In the genomic region with DNA sequence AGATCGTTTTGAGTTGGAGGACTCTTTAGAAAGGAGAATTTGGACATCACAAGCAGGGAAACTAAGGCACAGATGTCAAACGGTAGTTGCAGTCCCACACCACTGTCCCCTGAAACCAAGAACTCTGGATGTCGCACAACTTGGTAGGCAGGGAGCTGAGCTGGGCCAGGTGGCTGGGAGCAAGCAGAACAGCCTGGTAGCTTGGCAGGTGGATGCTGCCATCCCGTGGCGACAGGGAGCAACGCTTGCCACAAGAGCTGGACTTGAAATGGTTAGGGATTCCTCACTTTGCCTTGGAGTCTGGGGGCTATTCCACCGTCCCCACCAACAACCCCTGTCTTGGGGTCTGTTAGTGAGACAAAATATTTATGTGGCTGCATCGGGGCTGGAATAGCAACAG, we compare ENCODE assay signal across 9 mouse cellular contexts. TPM values are rescaled to one million over a fixed set of nuclear protein-coding genes. Genes with fewer than 3 reads are reported as not detected.
A peak's percentile ranks its signal among the peaks of the same experiment; 100 is the strongest.
DNase-seq lines count a peak whose midpoint lies in the region; ATAC-seq and TF ChIP-seq lines count a peak whose summit lies in the region.
"Had no signal": no experiment of that assay in that cellular context is flagged by ENCODE, and none has a peak within 500 bp of the region (broad histone marks: within the 10 kb centered on the region; RNA-seq: fewer than 3 reads in every experiment).

No protein-coding gene starts in this region.

- H3K4me1 ChIP-seq in MEL (ENCODE audit: control insufficient read depth in 1 of 2, insufficient read depth in 2 of 2, low read length in 2 of 2), result no peaks in the 10 kb centered on the region
- peaks cover 37% of the 10 kb centered on the region for H3K4me1 ChIP-seq in forebrain, embryonic 16.5 days (replicated peaks; ENCODE audit: control insufficient read depth, insufficient read depth, low read length)
- peaks cover 56% of the 10 kb centered on the region for H3K4me1 ChIP-seq in hindbrain, embryonic 10.5 days (replicated peaks)

- peak overlapping the region; percentile 96 for H3K4me2 ChIP-seq in forebrain, embryonic 16.5 days (ENCODE audit: low read length)

- no peaks in the 10 kb centered on the region for H3K9me3 ChIP-seq in MEL (replicated peaks; ENCODE audit: insufficient read depth, low read length)
- H3K9me3 ChIP-seq in forebrain, embryonic 16.5 days (ENCODE audit: control insufficient read depth, low read length), result no peaks in the 10 kb centered on the region
- no peaks in the 10 kb centered on the region for H3K9me3 ChIP-seq in hindbrain, embryonic 10.5 days
- H3K9me3 ChIP-seq: limb, embryonic 15.5 days had no signal

- no peaks in the 10 kb centered on the region for H3K79me2 ChIP-seq in MEL (ENCODE audit: control insufficient read depth, insufficient read depth, low read length, poor library complexity)

- peak in 2 of 3 experiments; percentile 56 to 68; a peak in 4 of 6 replicates for TF ChIP-seq CTCF in MEL (IDR thresholded peaks at IDR 0.05 in 2 of 3, conservative IDR thresholded peaks at IDR 0.05 in 1 of 3; ENCODE audit: control insufficient read depth in 1 of 3, insufficient read depth in 1 of 3, low read depth in 2 of 3, low read length in 3 of 3, poor library complexity in 1 of 3, severe bottlenecking in 1 of 3)

- peak; percentile 59 for TF ChIP-seq RAD21 in MEL (IDR thresholded peaks at IDR 0.05; ENCODE audit: low read depth, low read length)

- DNase-seq in MEL (ENCODE audit: low read depth, low spot score), result peak; percentile 32
- DNase-seq in cerebellum, adult 18-20 months, result peak; percentile 83 to 86
- peak; percentile 87 for DNase-seq in hindbrain, embryonic 10.5 days (ENCODE audit: low spot score)
- peak; percentile 56 for DNase-seq in layer of hippocampus, adult 9-10 months (ENCODE audit: low spot score)
- peak; percentile 83 for DNase-seq in lung, postnatal 14 days
- DNase-seq in right cerebral cortex, adult 18-20 months, result peak; percentile 84
- peak; percentile 86 for DNase-seq in urinary bladder, postnatal 14 days (ENCODE audit: low spot score)

- no peaks in the 10 kb centered on the region for H3K36me3 ChIP-seq in MEL (ENCODE audit: control insufficient read depth in 1 of 2, insufficient read depth in 2 of 2, low read length in 2 of 2)
- no peaks in the 10 kb centered on the region for H3K36me3 ChIP-seq in forebrain, embryonic 16.5 days (ENCODE audit: control insufficient read depth, insufficient read depth)
- H3K36me3 ChIP-seq in hindbrain, embryonic 10.5 days, result no peaks in the 10 kb centered on the region
- H3K36me3 ChIP-seq: limb, embryonic 15.5 days had no signal

- 2% methylated on average over 8 of the region's 8 CpGs for WGBS in forebrain, embryonic 16.5 days
- WGBS in hindbrain, embryonic 10.5 days, result 2% methylated on average over 8 of the region's 8 CpGs

- no peak overlapping the region for H3K9ac ChIP-seq in MEL (ENCODE audit: control insufficient read depth, low read depth, low read length, poor library complexity, severe bottlenecking)
- H3K9ac ChIP-seq in forebrain, embryonic 16.5 days (replicated peaks; ENCODE audit: low read depth, low read length), result no peak overlapping the region
- H3K9ac ChIP-seq: limb, embryonic 15.5 days had no signal

- TF ChIP-seq POLR2A in MEL (IDR thresholded peaks at IDR 0.05; ENCODE audit: control insufficient read depth in 1 of 2, insufficient read depth in 1 of 2, low read depth in 1 of 2, low read length in 2 of 2, poor library complexity in 1 of 2), result no peak

- H3K27me3 ChIP-seq in MEL (ENCODE audit: control insufficient read depth in 1 of 2, insufficient read depth in 2 of 2, low read length in 2 of 2), result no peaks in the 10 kb centered on the region; a peak in 1 of 4 replicates
- H3K27me3 ChIP-seq in forebrain, embryonic 16.5 days (replicated peaks; ENCODE audit: control insufficient read depth, insufficient read depth, low read length), result peaks cover 22% of the 10 kb centered on the region
- peaks cover 78% of the 10 kb centered on the region for H3K27me3 ChIP-seq in hindbrain, embryonic 10.5 days (ENCODE audit: insufficient read depth, poor library complexity, severe bottlenecking)

- no peak for TF ChIP-seq EP300 in MEL (IDR thresholded peaks at IDR 0.05; ENCODE audit: low read depth in 1 of 2, low read length in 2 of 2)

- no peak overlapping the region for H3K4me3 ChIP-seq in MEL (ENCODE audit: control insufficient read depth in 1 of 2, insufficient read depth in 1 of 2, low read depth in 2 of 2, low read length in 2 of 2)
- H3K4me3 ChIP-seq in forebrain, embryonic 16.5 days (replicated peaks; ENCODE audit: low read length), result no peak overlapping the region
- H3K4me3 ChIP-seq in hindbrain, embryonic 10.5 days, result peak overlapping the region; percentile 77

- H3K27ac ChIP-seq in MEL (ENCODE audit: control insufficient read depth, low read depth, low read length), result no peak overlapping the region
- no peak overlapping the region for H3K27ac ChIP-seq in forebrain, embryonic 16.5 days (ENCODE audit: low read length)
- H3K27ac ChIP-seq in hindbrain, embryonic 10.5 days, result 0 out of 2 replicates have a peak overlapping the region, but pooled peaks have one; percentile 92
- H3K27ac ChIP-seq: limb, embryonic 15.5 days had no signal

- ATAC-seq in forebrain, embryonic 16.5 days, result peak; percentile 88

TF ChIP-seq in MEL, 35 proteins besides CTCF, POLR2A, EP300 and RAD21:
- TF ChIP-seq SIN3A (IDR thresholded peaks at IDR 0.05; ENCODE audit: low read length) (no peak), JUND (IDR thresholded peaks at IDR 0.05; ENCODE audit: low read depth, low read length) (no peak), SMC3 (IDR thresholded peaks at IDR 0.05; ENCODE audit: low read depth, low read length) (peak; percentile 36; the same call in 1 of the 2 replicates)

RNA-seq across cellular contexts. Expression of a gene that starts 0.8 kb away (rescaled TPM):
- total RNA-seq in MEL (2012; rRNA removed), result not detected in 2 replicates
- polyA plus RNA-seq in MEL (2012; ENCODE audit: insufficient read depth in 1 of 2, insufficient read length in 2 of 2, low read depth in 1 of 2, low replicate concordance in 2 of 2, missing spikeins in 1 of 2), result not detected
- 110 and 125 TPM in 2 replicates for polyA plus RNA-seq in forebrain, embryonic 16.5 days (2015; fragmentation: Nextera tagmentation; extraction: Ambion mirVana)
- polyA plus RNA-seq in hindbrain, embryonic 10.5 days (2016; fragmentation: Nextera tagmentation; extraction: Ambion mirVana), result 52.3 and 127 TPM in 2 replicates

Comparison
In these comparisons a context has a peak if more than half of its experiments do, and no peak if none do; other contexts are left out.
1. DNase-seq: peak in every context shown above with its lines; median percentile 87 in hindbrain, embryonic 10.5 days; 86 in urinary bladder, postnatal 14 days; 84 in cerebellum, adult 18-20 months; 84 in right cerebral cortex, adult 18-20 months; 83 in lung, postnatal 14 days; 56 in layer of hippocampus, adult 9-10 months; 32 in MEL.
2. RNA of a gene that starts 0.8 kb away (polyA plus RNA-seq): 52.3 to 127 TPM in hindbrain, embryonic 10.5 days and 110 to 125 TPM in forebrain, embryonic 16.5 days; not detected in MEL; every median in the first group is over 10 times any median in the second.